In the genomic region with DNA sequence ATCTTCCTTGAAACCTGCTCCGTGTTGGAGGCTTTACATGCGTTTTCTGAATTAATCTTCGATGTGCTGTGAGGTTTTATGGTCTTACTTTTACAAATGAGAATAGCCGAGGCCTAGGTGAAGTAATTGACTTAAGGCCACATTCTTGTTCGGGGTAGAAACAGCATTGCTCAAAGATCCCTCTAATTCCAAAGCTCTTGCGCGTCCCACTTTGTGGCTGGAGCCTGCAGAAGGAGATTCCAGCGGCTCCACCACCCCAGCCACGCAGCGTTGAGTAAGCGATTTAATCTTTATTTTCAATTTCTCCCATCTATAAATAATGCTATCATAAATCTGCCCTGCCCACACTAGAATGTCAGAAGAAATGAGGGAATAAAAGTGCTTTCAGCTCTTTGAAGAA, we compare ENCODE assay signal across 9 mouse cellular contexts. TPM values are rescaled to one million over a fixed set of nuclear protein-coding genes. Genes with fewer than 3 reads are reported as not detected.
DNase-seq lines count a peak whose midpoint lies in the region; ATAC-seq lines count a peak whose summit lies in the region.
"Had no signal": no experiment of that assay in that cellular context is flagged by ENCODE, and none has a peak within 500 bp of the region (broad histone marks: within the 10 kb centered on the region; RNA-seq: fewer than 3 reads in every experiment).

No protein-coding gene starts in this region.

- no peak overlapping the region for H3K27ac ChIP-seq in hindbrain, embryonic 12.5 days
- H3K27ac ChIP-seq in hindbrain, embryonic 10.5 days, result no peak overlapping the region
- no peak overlapping the region for H3K27ac ChIP-seq in forebrain, embryonic 15.5 days (replicated peaks)
- H3K27ac ChIP-seq: forebrain, embryonic 12.5 days had no signal

- ATAC-seq in hindbrain, embryonic 12.5 days (ENCODE audit: low FRiP score), result no peak
- no peak for ATAC-seq in forebrain, embryonic 15.5 days (replicated peaks)

- no peak for DNase-seq in hindbrain, embryonic 10.5 days (ENCODE audit: low spot score)
- peak; percentile 25 for DNase-seq in retina, embryonic 14.5 days (ENCODE audit: low spot score)
- no peak for DNase-seq in retina, postnatal 1 day
- DNase-seq in fibroblast of lung, adult 2 months (ENCODE audit: low read depth), result peak; percentile 57
- DNase-seq in cerebellum, postnatal 4 days (ENCODE audit: low spot score in 2 of 2), result no peak
- DNase-seq: kidney, adult 9 months had no signal

- H3K4me2 ChIP-seq in hindbrain, embryonic 12.5 days (replicated peaks), result 0 out of 2 replicates have a peak overlapping the region, but pooled peaks have one; percentile 19
- no peak overlapping the region for H3K4me2 ChIP-seq in forebrain, embryonic 15.5 days (replicated peaks)
- H3K4me2 ChIP-seq: forebrain, embryonic 12.5 days had no signal

- no peaks in the 10 kb centered on the region for H3K9me3 ChIP-seq in hindbrain, embryonic 12.5 days (replicated peaks)
- no peaks in the 10 kb centered on the region for H3K9me3 ChIP-seq in hindbrain, embryonic 10.5 days
- H3K9me3 ChIP-seq in forebrain, embryonic 15.5 days, result no peaks in the 10 kb centered on the region
- H3K9me3 ChIP-seq: forebrain, embryonic 12.5 days had no signal

- no peak overlapping the region for H3K9ac ChIP-seq in hindbrain, embryonic 12.5 days
- H3K9ac ChIP-seq in forebrain, embryonic 15.5 days (replicated peaks), result no peak overlapping the region
- H3K9ac ChIP-seq: forebrain, embryonic 12.5 days had no signal

- peaks cover 18% of the 10 kb centered on the region for H3K4me1 ChIP-seq in hindbrain, embryonic 12.5 days
- peaks cover 53% of the 10 kb centered on the region for H3K4me1 ChIP-seq in hindbrain, embryonic 10.5 days (replicated peaks)
- peaks cover 31% of the 10 kb centered on the region for H3K4me1 ChIP-seq in forebrain, embryonic 15.5 days

- no peaks in the 10 kb centered on the region for H3K36me3 ChIP-seq in hindbrain, embryonic 12.5 days
- H3K36me3 ChIP-seq in hindbrain, embryonic 10.5 days, result no peaks in the 10 kb centered on the region
- no peaks in the 10 kb centered on the region for H3K36me3 ChIP-seq in forebrain, embryonic 15.5 days
- H3K36me3 ChIP-seq: forebrain, embryonic 12.5 days had no signal

- WGBS in hindbrain, embryonic 12.5 days, result 12% methylated on average over 11 of the region's 11 CpGs
- WGBS in hindbrain, embryonic 10.5 days, result 10% methylated on average over 11 of the region's 11 CpGs
- 17% methylated on average over 11 of the region's 11 CpGs for WGBS in forebrain, embryonic 15.5 days

- H3K4me3 ChIP-seq in hindbrain, embryonic 12.5 days, result no peak overlapping the region
- no peak overlapping the region for H3K4me3 ChIP-seq in hindbrain, embryonic 10.5 days
- no peak overlapping the region for H3K4me3 ChIP-seq in forebrain, embryonic 15.5 days
- H3K4me3 ChIP-seq: forebrain, embryonic 12.5 days had no signal

- H3K27me3 ChIP-seq in hindbrain, embryonic 12.5 days, result peaks cover 9% of the 10 kb centered on the region
- peaks cover 29% of the 10 kb centered on the region for H3K27me3 ChIP-seq in hindbrain, embryonic 10.5 days (ENCODE audit: insufficient read depth, poor library complexity, severe bottlenecking)
- H3K27me3 ChIP-seq in forebrain, embryonic 15.5 days, result peaks cover 8% of the 10 kb centered on the region

RNA-seq across cellular contexts. Expression of a gene that starts 2.9 kb away (rescaled TPM):
- polyA plus RNA-seq in hindbrain, embryonic 12.5 days (2016; fragmentation: Nextera tagmentation; extraction: Ambion mirVana), result 25.3 and 31.7 TPM in 2 replicates
- polyA plus RNA-seq in hindbrain, embryonic 10.5 days (2016; fragmentation: Nextera tagmentation; extraction: Ambion mirVana), result 19.8 and 21.4 TPM in 2 replicates
- polyA plus RNA-seq in forebrain, embryonic 15.5 days (2015; fragmentation: Nextera tagmentation; extraction: Ambion mirVana), result 20.0 and 23.7 TPM in 2 replicates

Comparison
In these comparisons a context has a peak if more than half of its experiments do, and no peak if none do; other contexts are left out.
1. DNase-seq: peak in retina, embryonic 14.5 days (single experiment) and fibroblast of lung, adult 2 months (single experiment); none in hindbrain, embryonic 10.5 days (single experiment), retina, postnatal 1 day (single experiment) and cerebellum, postnatal 4 days (0 of 2).